Mouse (Mus musculus) liver, postnatal 0 days (tissue): Measurements from ENCODE around the gene 1110008P14Rik. TPM values are rescaled to one million over a fixed set of nuclear protein-coding genes. Genes with fewer than 3 reads are reported as not detected.

Experiments used
- ATAC-seq: fragments of 200-750 bp; cut with Nextera tagmentation; 2 replicates; pipeline ENCODE4 v1.8.0; 2017; ENCODE audit warnings: mild to moderate bottlenecking, moderate library complexity
- DNase-seq: peaks from one replicate; pipeline ENCODE4 v3.0.0-alpha.2; 2016
- H3K27ac ChIP-seq: fragments of 300-500 bp; sonication (generic); 2 replicates; pipeline ENCODE4 v1.5.1; 2014; ENCODE audit warnings: antibody characterized with exemption, moderate library complexity, mild to moderate bottlenecking, low read depth
- H3K27me3 ChIP-seq: fragments of 300-500 bp; sonication (generic); 2 replicates; pipeline ENCODE4 v1.6.1; 2014; ENCODE audit warnings: low read length, control low read depth, mixed read lengths; ENCODE audit not compliant: insufficient read depth
- H3K36me3 ChIP-seq: fragments of 300-500 bp; sonication (generic); replicated peaks from 2 replicates; pipeline ENCODE4 v1.6.1; 2014; ENCODE audit warnings: mild to moderate bottlenecking, control low read depth, low read length, moderate library complexity, mixed read lengths; ENCODE audit not compliant: insufficient read depth
- H3K4me1 ChIP-seq: fragments of 300-500 bp; sonication (generic); 2 replicates; pipeline ENCODE4 v1.6.1; 2014; ENCODE audit warnings: antibody characterized with exemption, mild to moderate bottlenecking, control low read depth; ENCODE audit not compliant: insufficient read depth
- H3K4me2 ChIP-seq: fragments of 300-500 bp; sonication (generic); 2 replicates; pipeline ENCODE4 v1.6.1; 2014; ENCODE audit warnings: low read depth, mild to moderate bottlenecking, low read length, moderate library complexity, mixed read lengths
- H3K4me3 ChIP-seq: fragments of 300-500 bp; sonication (generic); 2 replicates; pipeline ENCODE4 v1.5.1; 2014; ENCODE audit warnings: low read depth, low read length
- H3K9ac ChIP-seq: fragments of 300-500 bp; sonication (generic); replicated peaks from 2 replicates; pipeline ENCODE4 v1.6.1; 2014; ENCODE audit warnings: mild to moderate bottlenecking, moderate library complexity
- H3K9me3 ChIP-seq: fragments of 300-500 bp; sonication (generic); 2 replicates; pipeline ENCODE4 v1.6.1; 2016; ENCODE audit warnings: mild to moderate bottlenecking, control low read depth, low read length, mixed read lengths
- CTCF ChIP-seq: sonication (generic); IDR thresholded peaks from 2 replicates; pipeline ENCODE4 v1.5.1; 2016; ENCODE audit warnings: antibody characterized with exemption, low read depth
- EP300 ChIP-seq: IDR thresholded peaks from 2 replicates; pipeline ENCODE4 v1.6.1; 2016; ENCODE audit warnings: antibody characterized with exemption, low read depth, mild to moderate bottlenecking
- WGBS: fragments of 180-500 bp; shearing (Covaris S2); extraction: QIAGEN DNeasy Blood & Tissue Kit; methylation state at CpG from one replicate; pipeline ENCODE4 v1.1.7; 2014; ENCODE audit not compliant: insufficient replicate concordance; 5-methylcytosine and 5-hydroxymethylcytosine counted together
- polyA plus RNA-seq: library from polyadenylated mRNA; unstranded; fragments of >200 nt; fragmentation: Nextera tagmentation; extraction: Ambion mirVana; gene quantifications from 2 replicates; pipeline ENCODE4 v1.2.1, GENCODE M21; 2015

The 1110008P14Rik gene
- polyA plus RNA-seq, 1 experiment from 2014 or later = 32.2 TPM

DNA sequence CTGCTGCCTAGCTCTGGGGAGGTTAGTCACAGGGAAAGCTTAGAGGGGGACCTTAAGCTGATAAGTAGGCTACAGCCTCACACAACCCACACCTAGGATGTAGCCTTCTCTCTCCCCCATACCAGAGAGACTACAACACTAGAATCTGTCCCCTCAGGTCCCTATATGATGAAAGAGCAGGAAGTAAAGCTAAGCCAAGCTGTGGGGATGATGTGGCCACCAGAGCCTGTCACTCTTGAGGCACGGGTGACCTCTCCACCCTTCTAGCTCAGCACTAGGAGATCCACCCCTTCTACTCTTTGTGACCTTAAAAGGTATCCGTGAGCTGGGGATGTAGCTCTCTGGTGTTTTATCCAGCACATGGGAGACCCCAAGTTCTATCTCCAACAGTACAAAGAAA lies 7.4 kb upstream of the 1110008P14Rik start:
- Histone ChIP-seq H3K9ac (peak overlapping the region; percentile 26; the same call in 1 of the 2 replicates), H3K4me3 (no peak overlapping the region), H3K27me3 (no peaks in the 10 kb centered on the region), H3K27ac (peak overlapping the region; percentile 86), H3K36me3 (peaks cover 2% of the 10 kb centered on the region; the same call in 1 of the 2 replicates), H3K4me1 (peaks cover 26% of the 10 kb centered on the region), H3K9me3 (no peaks in the 10 kb centered on the region), H3K4me2 (peak overlapping the region; percentile 36; the same call in 1 of the 2 replicates)
- no peak for TF ChIP-seq CTCF
- TF ChIP-seq EP300 = no peak
- DNase-seq (no peak), ATAC-seq (peak; percentile 35)
- 52% methylated on average over 2 of the region's 2 CpGs for WGBS

DNA sequence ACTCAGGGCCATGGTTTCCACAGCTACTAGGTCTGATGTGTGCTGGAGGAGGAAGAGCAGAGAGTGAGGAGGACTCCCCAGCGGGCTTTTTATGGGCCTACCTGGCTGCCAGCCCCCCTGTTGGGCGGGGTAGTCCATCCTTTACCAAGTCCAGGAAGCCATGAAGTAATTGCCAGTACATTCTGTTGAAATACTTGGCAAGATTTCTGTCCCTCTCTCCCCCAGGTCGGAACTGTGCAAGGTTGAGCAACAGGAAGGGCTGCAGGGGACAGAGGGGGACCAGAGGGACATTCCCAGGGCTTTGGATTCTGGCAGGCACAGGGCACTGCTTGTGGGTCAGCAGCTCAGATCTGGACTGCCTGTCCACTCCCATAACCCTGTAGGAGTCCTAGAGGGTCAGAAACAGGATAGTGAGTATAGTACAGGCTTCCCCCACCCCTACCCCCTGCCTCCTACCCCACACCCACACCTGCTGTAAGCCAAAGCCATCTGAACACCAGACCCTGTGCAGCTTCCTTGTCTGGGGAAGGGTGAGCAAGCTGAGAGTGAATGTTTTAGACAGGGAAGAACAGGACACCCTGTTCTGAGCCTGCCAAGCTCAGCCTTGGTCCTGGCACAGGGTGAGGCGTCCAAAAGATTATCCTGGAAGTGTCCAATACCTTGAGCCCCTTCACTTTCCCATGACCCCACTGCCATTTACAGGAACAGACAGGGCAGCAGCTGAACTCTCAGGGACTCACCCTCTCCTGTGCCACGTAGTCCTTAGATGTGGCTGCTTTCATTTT lies 6.2 kb upstream of the 1110008P14Rik start, which contains the start of gene Lcn2:
Gene Lcn2, minus strand, starts transcription at position 547 of the 785 bp plus-strand sequence.
- Histone ChIP-seq H3K9me3 (no peaks in the 10 kb centered on the region), H3K27ac (peak within 1 kb of the TSS; percentile 86), H3K4me1 (peaks cover 26% of the 10 kb centered on the region), H3K27me3 (no peaks in the 10 kb centered on the region), H3K36me3 (peaks cover 2% of the 10 kb centered on the region; the same call in 1 of the 2 replicates), H3K4me3 (peak within 1 kb of the TSS; percentile 40), H3K4me2 (peak within 1 kb of the TSS; percentile 36; the same call in 1 of the 2 replicates), H3K9ac (peak within 1 kb of the TSS; percentile 59)
- ATAC-seq (peak; percentile 85), DNase-seq (peak; percentile 66)
- TF ChIP-seq EP300 (peak; percentile 69; the same call in 1 of the 2 replicates), CTCF (no peak)
- 60% methylated on average over 5 of the region's 5 CpGs for WGBS

DNA sequence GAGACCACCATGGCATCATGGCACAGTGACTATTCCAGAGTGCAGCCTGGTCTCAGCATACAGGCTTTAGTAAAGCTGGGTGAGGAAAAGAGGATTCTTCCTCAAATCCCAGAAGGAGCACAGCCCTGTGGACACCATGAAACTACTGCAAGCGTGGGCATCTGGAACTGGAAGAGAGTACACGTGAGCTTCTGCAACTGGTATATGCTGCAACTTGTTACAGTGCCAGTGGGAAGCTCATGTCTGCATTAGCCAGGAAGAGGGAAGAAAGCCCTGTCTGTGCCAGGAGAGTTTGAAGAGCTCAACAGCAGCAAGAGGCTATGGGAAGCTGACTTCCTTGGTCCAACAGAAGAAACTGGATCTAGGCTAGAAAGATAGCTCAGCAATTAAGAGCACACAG lies 951 bp upstream of the 1110008P14Rik start:
- Histone ChIP-seq H3K9ac (no peak overlapping the region), H3K4me2 (0 out of 2 replicates have a peak overlapping the region, but pooled peaks have one; percentile 97), H3K9me3 (no peaks in the 10 kb centered on the region), H3K4me1 (peaks cover 23% of the 10 kb centered on the region), H3K27ac (no peak overlapping the region), H3K4me3 (no peak overlapping the region), H3K27me3 (no peaks in the 10 kb centered on the region), H3K36me3 (peaks cover 10% of the 10 kb centered on the region)
- DNase-seq = no peak
- WGBS = 55% methylated on average over 2 of the region's 2 CpGs
- TF ChIP-seq EP300 (no peak), CTCF (no peak)
- ATAC-seq = no peak

DNA sequence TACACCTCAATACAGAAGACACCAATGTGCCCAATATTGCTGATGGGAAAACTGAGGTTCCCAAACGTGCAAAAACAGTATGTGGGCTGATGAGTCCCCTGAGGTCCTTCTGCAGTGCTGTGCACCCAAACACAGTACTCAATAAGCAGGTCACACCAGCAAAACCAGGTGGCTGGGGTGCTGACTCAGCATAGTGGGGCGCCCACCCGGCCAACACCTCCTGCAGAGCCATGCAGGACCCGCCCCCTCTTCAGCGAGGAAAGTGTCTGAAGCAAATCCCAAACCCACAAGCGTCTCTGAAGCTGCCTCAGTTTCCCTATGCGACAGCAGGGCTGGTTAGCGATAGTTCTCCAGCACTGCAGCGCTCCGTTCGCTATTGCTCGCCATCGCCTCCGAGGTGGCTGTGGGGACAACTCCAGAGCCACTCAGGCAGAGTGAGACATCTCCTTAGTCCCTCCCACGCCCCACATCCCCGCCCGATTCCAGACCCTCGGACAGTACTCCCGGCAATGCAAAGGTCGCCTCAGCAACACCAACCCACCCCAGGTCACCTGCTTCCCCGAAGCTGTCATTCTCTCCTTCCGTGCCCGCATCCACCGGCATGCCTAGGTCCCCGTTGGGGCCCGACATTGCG lies 480 bp downstream of the 1110008P14Rik start:
- TF ChIP-seq EP300 (no peak), CTCF (no peak)
- Histone ChIP-seq H3K36me3 (peaks cover 23% of the 10 kb centered on the region), H3K9ac (peak overlapping the region; percentile 68), H3K4me1 (peaks cover 19% of the 10 kb centered on the region), H3K27ac (no peak overlapping the region), H3K9me3 (no peaks in the 10 kb centered on the region), H3K4me3 (peak overlapping the region; percentile 60), H3K4me2 (peak overlapping the region; percentile 97), H3K27me3 (no peaks in the 10 kb centered on the region)
- ATAC-seq (peak; percentile 52), DNase-seq (peak; percentile 46)
- under 1% methylated on average over 27 of the region's 27 CpGs for WGBS

DNA sequence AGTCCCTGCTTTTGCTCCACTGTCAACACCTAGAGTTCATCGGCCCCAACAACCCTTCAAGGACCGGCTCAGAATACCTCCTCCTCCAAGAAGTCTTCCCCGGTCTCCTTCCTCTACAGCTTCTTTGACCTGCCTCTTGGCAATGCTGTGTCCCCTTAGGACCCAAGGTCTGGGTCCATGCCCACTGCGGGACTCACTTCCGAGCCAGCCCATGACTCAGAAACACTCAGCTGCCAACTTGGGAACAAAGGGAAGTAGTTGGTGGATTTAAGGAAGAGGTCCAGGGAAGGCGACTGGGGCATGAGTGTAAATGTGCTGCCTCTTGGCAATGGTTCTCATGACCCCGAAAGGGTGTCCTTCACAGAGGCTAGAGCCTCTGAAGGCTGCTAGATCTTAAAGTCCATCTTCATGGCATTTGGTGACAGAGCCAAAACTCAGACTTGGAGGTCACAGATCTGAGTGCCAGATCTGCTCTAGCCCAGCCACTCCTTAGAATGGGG lies 1.7 kb downstream of the 1110008P14Rik start:
- Histone ChIP-seq H3K4me1 (peaks cover 19% of the 10 kb centered on the region), H3K4me2 (no peak overlapping the region), H3K36me3 (peaks cover 34% of the 10 kb centered on the region), H3K9me3 (no peaks in the 10 kb centered on the region), H3K4me3 (no peak overlapping the region), H3K27me3 (no peaks in the 10 kb centered on the region), H3K9ac (no peak overlapping the region), H3K27ac (no peak overlapping the region)
- ATAC-seq = no peak
- TF ChIP-seq EP300 (no peak), CTCF (no peak)
- 78% methylated on average over 7 of the region's 7 CpGs for WGBS
- DNase-seq = no peak

DNA sequence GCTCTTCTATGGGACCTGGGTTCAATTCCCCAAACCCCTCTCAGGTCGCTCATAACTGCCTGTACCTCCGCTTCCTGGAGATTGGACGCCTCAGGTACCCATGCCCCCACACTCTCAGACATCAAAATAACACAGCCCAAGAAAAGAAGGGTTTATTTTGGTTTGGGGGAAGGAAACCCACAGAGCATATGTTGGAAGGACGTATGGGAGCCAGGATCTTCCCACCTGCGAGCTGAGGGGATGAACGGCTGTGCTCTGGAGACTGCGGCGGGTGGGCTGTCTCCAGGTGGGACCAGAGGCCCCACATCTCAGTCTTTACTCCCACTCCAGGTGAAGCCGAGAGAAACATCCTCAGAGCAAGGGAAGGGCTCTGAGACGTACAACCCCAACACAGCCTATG lies 4.8 kb downstream of the 1110008P14Rik start:
- H3K9me3 ChIP-seq = no peaks in the 10 kb centered on the region
- DNase-seq (no peak), ATAC-seq (no peak)
- 87% methylated on average over 10 of the region's 10 CpGs for WGBS
- no peak overlapping the region for H3K9ac ChIP-seq
- H3K4me3 ChIP-seq = no peak overlapping the region
- TF ChIP-seq CTCF (no peak), EP300 (no peak)
- no peak overlapping the region for H3K27ac ChIP-seq
- H3K4me1 ChIP-seq = peaks cover 14% of the 10 kb centered on the region
- no peak overlapping the region for H3K4me2 ChIP-seq
- H3K36me3 ChIP-seq = peaks cover 54% of the 10 kb centered on the region
- H3K27me3 ChIP-seq = no peaks in the 10 kb centered on the region
